Mouse (Mus musculus) forebrain, embryonic 14.5 days (tissue): ENCODE results near the gene Dhtkd1. TPM values are rescaled to one million over a fixed set of nuclear protein-coding genes. Genes with fewer than 3 reads are reported as not detected.

Experiments
- ATAC-seq: fragments of 200-750 bp; cut with Nextera tagmentation; 2 replicates; pipeline ENCODE4 v1.8.0; 2017; ENCODE audit warnings: mild to moderate bottlenecking, moderate library complexity
- DNase-seq: peaks from one replicate; pipeline ENCODE4 v3.0.0-alpha.2; 2015; ENCODE audit warnings: low spot score
- H3K27ac ChIP-seq: fragments of 300-500 bp; sonication (generic); 2 replicates; pipeline ENCODE4 v1.5.1; 2014; ENCODE audit warnings: low read depth, mild to moderate bottlenecking, control low read depth, low read length, moderate library complexity
- H3K27me3 ChIP-seq: fragments of 300-500 bp; sonication (generic); replicated peaks from 2 replicates; pipeline ENCODE4 v1.6.1; 2014; ENCODE audit warnings: low read length, control low read depth, mixed read lengths; ENCODE audit not compliant: control insufficient read depth, insufficient read depth
- H3K36me3 ChIP-seq: fragments of 300-500 bp; sonication (generic); 2 replicates; pipeline ENCODE4 v1.6.1; 2014; ENCODE audit warnings: low read length, control low read depth; ENCODE audit not compliant: control insufficient read depth, insufficient read depth
- H3K4me1 ChIP-seq: fragments of 300-500 bp; sonication (generic); 2 replicates; pipeline ENCODE4 v1.6.1; 2014; ENCODE audit warnings: antibody characterized with exemption, low read length, control low read depth; ENCODE audit not compliant: control insufficient read depth, insufficient read depth
- H3K4me2 ChIP-seq: fragments of 300-500 bp; sonication (generic); 2 replicates; pipeline ENCODE4 v1.6.1; 2014; ENCODE audit warnings: mild to moderate bottlenecking, control low read depth, low read length
- H3K4me3 ChIP-seq: fragments of 300-500 bp; sonication (generic); 2 replicates; pipeline ENCODE4 v1.5.1; 2014; ENCODE audit warnings: low read depth, low read length, control low read depth
- H3K9ac ChIP-seq: fragments of 300-500 bp; sonication (generic); 2 replicates; pipeline ENCODE4 v1.6.1; 2014; ENCODE audit warnings: mild to moderate bottlenecking, low read length, control low read depth, moderate library complexity
- H3K9me3 ChIP-seq: fragments of 300-500 bp; sonication (generic); replicated peaks from 2 replicates; pipeline ENCODE4 v1.6.1; 2016; ENCODE audit warnings: low read length, control low read depth, mixed read lengths; ENCODE audit not compliant: control insufficient read depth
- WGBS: fragments of 180-500 bp; shearing (Covaris S2); extraction: QIAGEN DNeasy Blood & Tissue Kit; methylation state at CpG from one replicate; pipeline ENCODE4 v1.1.7; 2014; 5-methylcytosine and 5-hydroxymethylcytosine counted together
- polyA plus RNA-seq: library from polyadenylated mRNA; unstranded; fragments of >200 nt; fragmentation: Nextera tagmentation; extraction: Ambion mirVana; gene quantifications from 2 replicates; pipeline ENCODE4 v1.2.1, GENCODE M21; 2014

The Dhtkd1 gene
- polyA plus RNA-seq, 1 experiment from 2014 or later = 2.5 TPM

- Histone ChIP-seq H3K4me2 (no peak overlapping the region), H3K27ac (no peak overlapping the region), H3K4me1 (no peaks in the 10 kb centered on the region), H3K36me3 (0 out of 2 replicates have a peak, but pooled peaks cover 3% of the 10 kb centered on the region), H3K9ac (no peak overlapping the region), H3K4me3 (no peak overlapping the region), H3K9me3 (no peaks in the 10 kb centered on the region), H3K27me3 (no peaks in the 10 kb centered on the region)
- 91% methylated on average over 9 of the region's 9 CpGs for WGBS
- DNase-seq (no peak), ATAC-seq (no peak)
These were observed 18.8 kb downstream of the Dhtkd1 start for GRCm38 (mm10) chr2:5923786-5924185.

- 95% methylated on average over 6 of the region's 6 CpGs for WGBS
- Histone ChIP-seq H3K36me3 (0 out of 2 replicates have a peak, but pooled peaks cover 3% of the 10 kb centered on the region), H3K4me1 (no peaks in the 10 kb centered on the region), H3K4me2 (no peak overlapping the region), H3K27me3 (no peaks in the 10 kb centered on the region), H3K27ac (no peak overlapping the region), H3K9ac (no peak overlapping the region), H3K4me3 (no peak overlapping the region), H3K9me3 (no peaks in the 10 kb centered on the region)
- no peak for ATAC-seq
- DNase-seq = no peak
These were observed 19.8 kb downstream of the Dhtkd1 start for GRCm38 (mm10) chr2:5922823-5923222.

- Histone ChIP-seq H3K4me3 (no peak overlapping the region), H3K27me3 (no peaks in the 10 kb centered on the region), H3K9ac (no peak overlapping the region), H3K4me2 (no peak overlapping the region), H3K9me3 (no peaks in the 10 kb centered on the region), H3K36me3 (0 out of 2 replicates have a peak, but pooled peaks cover 2% of the 10 kb centered on the region), H3K27ac (no peak overlapping the region; the same call in 1 of the 2 replicates), H3K4me1 (no peaks in the 10 kb centered on the region)
- ATAC-seq (no peak), DNase-seq (peak; percentile 47)
- 69% methylated on average over 16 of the region's 16 CpGs for WGBS
These were observed 31.2 kb downstream of the Dhtkd1 start for GRCm38 (mm10) chr2:5911282-5911965.

- WGBS = 52% methylated on average over 3 of the region's 3 CpGs
- Histone ChIP-seq H3K27me3 (no peaks in the 10 kb centered on the region), H3K4me3 (no peak overlapping the region), H3K36me3 (0 out of 2 replicates have a peak, but pooled peaks cover 4% of the 10 kb centered on the region), H3K9me3 (no peaks in the 10 kb centered on the region), H3K4me2 (no peak overlapping the region), H3K4me1 (no peaks in the 10 kb centered on the region), H3K27ac (0 out of 2 replicates have a peak overlapping the region, but pooled peaks have one; percentile 55), H3K9ac (no peak overlapping the region)
- DNase-seq (peak; percentile 70), ATAC-seq (peak; percentile 48; the same call in 1 of the 2 replicates)
These were observed 36.0 kb downstream of the Dhtkd1 start for GRCm38 (mm10) chr2:5906625-5907024.

- Histone ChIP-seq H3K27me3 (no peaks in the 10 kb centered on the region), H3K9ac (no peak overlapping the region), H3K9me3 (no peaks in the 10 kb centered on the region), H3K4me3 (no peak overlapping the region), H3K4me2 (no peak overlapping the region), H3K27ac (no peak overlapping the region), H3K4me1 (no peaks in the 10 kb centered on the region), H3K36me3 (0 out of 2 replicates have a peak, but pooled peaks cover 4% of the 10 kb centered on the region)
- DNase-seq (peak; percentile 76), ATAC-seq (peak; percentile 77; the same call in 1 of the 2 replicates)
- 30% methylated on average over 5 of the region's 5 CpGs for WGBS
These were observed 36.5 kb downstream of the Dhtkd1 start for GRCm38 (mm10) chr2:5906092-5906491.

GRCm38 (mm10) chr2:5900145-5900544 lies 42.4 kb downstream of the Dhtkd1 start:
- H3K27ac ChIP-seq = no peak overlapping the region
- ATAC-seq (no peak), DNase-seq (peak; percentile 60)
- H3K4me1 ChIP-seq = no peaks in the 10 kb centered on the region
- no peak overlapping the region for H3K4me2 ChIP-seq
- no peak overlapping the region for H3K9ac ChIP-seq
- H3K4me3 ChIP-seq = no peak overlapping the region
- H3K36me3 ChIP-seq = 0 out of 2 replicates have a peak, but pooled peaks cover 4% of the 10 kb centered on the region
- 32% methylated on average over 5 of the region's 5 CpGs for WGBS
- no peaks in the 10 kb centered on the region for H3K27me3 ChIP-seq
- H3K9me3 ChIP-seq = no peaks in the 10 kb centered on the region

- peak; percentile 98 for DNase-seq
- under 1% methylated on average over 59 of the region's 62 CpGs for WGBS
- Histone ChIP-seq H3K9ac (peak within 1 kb of the TSS; percentile 92), H3K9me3 (no peaks in the 10 kb centered on the region), H3K4me3 (peak within 1 kb of the TSS; percentile 89), H3K27me3 (no peaks in the 10 kb centered on the region), H3K4me1 (peaks cover 9% of the 10 kb centered on the region; the same call in 1 of the 2 replicates), H3K4me2 (peak within 1 kb of the TSS; percentile 53), H3K27ac (peak within 1 kb of the TSS; percentile 65; the same call in 1 of the 2 replicates), H3K36me3 (peaks cover 16% of the 10 kb centered on the region)
- ATAC-seq = peak; percentile 99
These were observed 47.6 kb downstream of the Dhtkd1 start, which contains the start of gene Sec61a2 for GRCm38 (mm10) chr2:5894843-5895570. TSS of gene Sec61a2 (minus strand) at chr2:5895432.

GRCm38 (mm10) chr2:5894296-5894695 lies 48.3 kb downstream of the Dhtkd1 start:
- ATAC-seq = no peak
- H3K4me3 ChIP-seq = peak overlapping the region; percentile 89
- WGBS = 44% methylated on average over 11 of the region's 11 CpGs
- peaks cover 9% of the 10 kb centered on the region; the same call in 1 of the 2 replicates for H3K4me1 ChIP-seq
- H3K27ac ChIP-seq = no peak overlapping the region
- peak overlapping the region; percentile 92 for H3K9ac ChIP-seq
- peaks cover 20% of the 10 kb centered on the region for H3K36me3 ChIP-seq
- H3K27me3 ChIP-seq = no peaks in the 10 kb centered on the region
- H3K4me2 ChIP-seq = peak overlapping the region; percentile 53
- DNase-seq = peak; percentile 9
- no peaks in the 10 kb centered on the region for H3K9me3 ChIP-seq
